ENCODE assay signal across 13 mouse cellular contexts in the genomic region with DNA sequence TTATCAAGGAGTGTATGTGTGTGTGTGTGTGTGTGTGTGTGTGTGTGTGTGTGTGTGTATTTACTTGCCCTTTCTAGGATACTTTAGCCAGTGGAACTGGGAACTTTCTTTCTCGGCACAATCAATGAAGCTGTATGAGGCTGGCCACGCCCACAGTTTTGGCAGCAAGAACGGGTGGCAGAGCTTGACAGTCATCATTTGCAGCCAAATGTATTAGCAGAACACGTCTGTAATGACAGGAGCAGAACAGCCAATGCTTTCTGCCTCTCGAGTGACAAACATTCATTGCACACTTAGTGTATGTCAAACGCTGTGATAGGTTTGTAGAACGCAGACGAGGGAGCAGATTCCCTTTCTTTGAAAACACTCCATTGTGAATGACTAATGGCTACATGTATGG.
"Had no signal": no experiment of that assay in that cellular context is flagged by ENCODE, and none has a peak within 500 bp of the region (broad histone marks: within the 10 kb centered on the region; RNA-seq: fewer than 3 reads in every experiment).

No protein-coding gene starts in this region.

- H3K4me3 ChIP-seq: liver, embryonic 13.5 days; lung, embryonic 15.5 days; megakaryocyte, embryonic 14.5 days; midbrain, embryonic 13.5 days; stomach, embryonic 15.5 days had no signal

- H3K27me3 ChIP-seq: liver, embryonic 13.5 days; lung, embryonic 15.5 days; megakaryocyte, embryonic 14.5 days; midbrain, embryonic 13.5 days; stomach, embryonic 15.5 days had no signal

- H3K27ac ChIP-seq: liver, embryonic 13.5 days; lung, embryonic 15.5 days; macrophage; midbrain, embryonic 13.5 days; stomach, embryonic 15.5 days had no signal

- H3K4me1 ChIP-seq: megakaryocyte, embryonic 14.5 days; stomach, embryonic 15.5 days had no signal

- H3K36me3 ChIP-seq: liver, embryonic 13.5 days; lung, embryonic 15.5 days; midbrain, embryonic 13.5 days; stomach, embryonic 15.5 days had no signal

- ATAC-seq: midbrain, embryonic 13.5 days had no signal

- H3K9ac ChIP-seq: liver, embryonic 13.5 days; liver, postnatal 0 days; lung, embryonic 15.5 days; midbrain, embryonic 13.5 days; stomach, embryonic 15.5 days had no signal

- DNase-seq: kidney, adult 2 months; kidney, postnatal 25 days; left cerebral cortex, postnatal 4 days; liver, embryonic 13.5 days; liver, postnatal 0 days; lung, postnatal 14 days; right cerebral cortex, postnatal 14 days; thymus, postnatal 4 days had no signal

- H3K4me2 ChIP-seq: liver, embryonic 13.5 days; lung, embryonic 15.5 days; midbrain, embryonic 13.5 days; stomach, embryonic 15.5 days had no signal

- H3K9me3 ChIP-seq: liver, embryonic 13.5 days; lung, embryonic 15.5 days; midbrain, embryonic 13.5 days; stomach, embryonic 15.5 days had no signal
